Comparison of ENCODE assay signal across 9 mouse cellular contexts in genomic region chr9:63896073-63896807, GRCm38 (mm10).
DNase-seq lines count a peak whose midpoint lies in the region; ATAC-seq lines count a peak whose summit lies in the region.
"Had no signal": no experiment of that assay in that cellular context is flagged by ENCODE, and none has a peak within 500 bp of the region (broad histone marks: within the 10 kb centered on the region; RNA-seq: fewer than 3 reads in every experiment).

No protein-coding gene starts in this region.

- H3K27me3 ChIP-seq in heart, embryonic 11.5 days (ENCODE audit: control insufficient read depth, insufficient read depth, low read length): no peaks in the 10 kb centered on the region
- H3K27me3 ChIP-seq in limb, embryonic 10.5 days (ENCODE audit: low read depth, poor library complexity, severe bottlenecking): no peaks in the 10 kb centered on the region

- 13% methylated on average over 15 of the region's 15 CpGs for WGBS in heart, embryonic 11.5 days (ENCODE audit: insufficient replicate concordance)
- 55% methylated on average over 15 of the region's 15 CpGs for WGBS in limb, embryonic 10.5 days

- H3K27ac ChIP-seq in heart, embryonic 11.5 days (ENCODE audit: low read depth, low read length): peak overlapping the region; percentile 92
- peak overlapping the region; percentile 54 for H3K27ac ChIP-seq in limb, embryonic 10.5 days
- H3K27ac ChIP-seq: macrophage had no signal

- DNase-seq in 3134 (ENCODE audit: extremely low read depth, insufficient read length, low spot score): peak; percentile 89
- peak; percentile 18 to 55 for DNase-seq in adrenal gland, postnatal 36 days
- no peak for DNase-seq in limb, embryonic 10.5 days (ENCODE audit: low spot score)
- peak; percentile 59 for DNase-seq in yolk sac, embryonic 10.5 days (ENCODE audit: low spot score)
- no peak for DNase-seq in frontal cortex, postnatal 14 days (ENCODE audit: low spot score in 2 of 2)
- DNase-seq in spleen, postnatal 10 days (ENCODE audit: low spot score in 2 of 2): no peak

- H3K4me2 ChIP-seq in heart, embryonic 11.5 days: peak overlapping the region; percentile 41

- H3K9me3 ChIP-seq in heart, embryonic 11.5 days (replicated peaks; ENCODE audit: control insufficient read depth, low read length): no peaks in the 10 kb centered on the region
- no peaks in the 10 kb centered on the region for H3K9me3 ChIP-seq in limb, embryonic 10.5 days (replicated peaks)

- peak overlapping the region; percentile 54 for H3K9ac ChIP-seq in heart, embryonic 11.5 days (ENCODE audit: low read depth, low read length)

- peak; percentile 42; the same call in 1 of the 2 replicates for ATAC-seq in heart, embryonic 11.5 days (replicated peaks; ENCODE audit: insufficient number of reproducible peaks, low FRiP score, low TSS enrichment)
- ATAC-seq in frontal cortex, adult (ENCODE audit: low TSS enrichment): no peak

- no peaks in the 10 kb centered on the region for H3K36me3 ChIP-seq in heart, embryonic 11.5 days (ENCODE audit: control insufficient read depth, insufficient read depth, low read length)
- no peaks in the 10 kb centered on the region for H3K36me3 ChIP-seq in limb, embryonic 10.5 days

- no peak overlapping the region for H3K4me3 ChIP-seq in heart, embryonic 11.5 days (ENCODE audit: low read depth, low read length)
- no peak overlapping the region for H3K4me3 ChIP-seq in limb, embryonic 10.5 days

- peaks cover 25% of the 10 kb centered on the region for H3K4me1 ChIP-seq in heart, embryonic 11.5 days (ENCODE audit: control insufficient read depth, insufficient read depth, low read length)
- peaks cover 31% of the 10 kb centered on the region for H3K4me1 ChIP-seq in limb, embryonic 10.5 days

Comparison
In these comparisons a context has a peak if more than half of its experiments do, and no peak if none do; other contexts are left out.
1. DNase-seq: peak in 3134 (single experiment), adrenal gland, postnatal 36 days (2 of 2) and yolk sac, embryonic 10.5 days (single experiment); none in limb, embryonic 10.5 days (single experiment), frontal cortex, postnatal 14 days (0 of 2) and spleen, postnatal 10 days (0 of 2).